In genomic region chr6:28557728-28558127, GRCm38 (mm10) we compare ENCODE assay signal across 19 mouse cellular contexts.
DNase-seq lines count a peak whose midpoint lies in the region; ATAC-seq and TF ChIP-seq lines count a peak whose summit lies in the region.
"Had no signal": no experiment of that assay in that cellular context is flagged by ENCODE, and none has a peak within 500 bp of the region (broad histone marks: within the 10 kb centered on the region; RNA-seq: fewer than 3 reads in every experiment).

No protein-coding gene starts in this region.

- H3K27ac ChIP-seq in left cerebral cortex, adult 2 months, result peak overlapping the region; percentile 48; the same call in 1 of the 2 replicates
- H3K27ac ChIP-seq: embryonic facial prominence, embryonic 13.5 days; forebrain, embryonic 12.5 days; gastrocnemius, adult 2 months; hindbrain, embryonic 14.5 days had no signal

- TF ChIP-seq CTCF in left cerebral cortex, adult 2 months (IDR thresholded peaks at IDR 0.05), result no peak

- ATAC-seq in frontal cortex, adult (ENCODE audit: low TSS enrichment), result peak; percentile 39
- no peak for ATAC-seq in megakaryocyte-erythroid progenitor cell, adult 5-6 weeks (replicated peaks; ENCODE audit: low FRiP score, low TSS enrichment, poor library complexity, severe bottlenecking)
- ATAC-seq: activated CD4-positive, CD25-positive, alpha-beta regulatory T cell, adult 4 months; forebrain, embryonic 16.5 days; Patski had no signal

- H3K4me3 ChIP-seq in left cerebral cortex, adult 2 months, result no peak overlapping the region
- H3K4me3 ChIP-seq: embryonic facial prominence, embryonic 13.5 days; forebrain, embryonic 12.5 days; gastrocnemius, adult 2 months; heart, embryonic 12.5 days had no signal

- DNase-seq in frontal cortex, adult 2 months (ENCODE audit: extremely low spot score in 1 of 2, low spot score in 1 of 2), result no peak
- no peak for DNase-seq in left cerebral cortex, adult 2 months (ENCODE audit: extremely low spot score in 1 of 2, low spot score in 2 of 2)
- no peak for DNase-seq in left cerebral cortex, adult 8-10 months (ENCODE audit: low spot score in 2 of 2)
- peak; percentile 46 for DNase-seq in right cerebral cortex, adult 18-20 months
- no peak for DNase-seq in right cerebral cortex, postnatal 25 days
- DNase-seq: adrenal gland, postnatal 14 days; cerebellum, adult 2 months; cerebellum, postnatal 10 days; gastrocnemius, adult 2 months; gastrocnemius, postnatal 25 days had no signal

- intact Hi-C loops in left cerebral cortex, adult 2 months (cut with DNase I), result loop anchor here (5.0 kb wide), 1 partner anchor 195 kb away; no protein-coding TSS in a partner anchor
